Mouse (Mus musculus) embryonic facial prominence, embryonic 12.5 days (tissue): ENCODE measurements at regions not wholly inside any gene's neighbourhood (a gene's known extent, or its start where the extent isn't known, plus 50 kb on each side); places are given as distances from the start of the nearest gene placed in this dataset.
"Not testable (repeated sequence)": the region's sequence is repeated elsewhere in the genome, so short reads cannot be mapped to it uniquely, and the experiment has no call there.

Source experiments
- ATAC-seq: fragments of 200-750 bp; cut with Nextera tagmentation; 2 replicates; pipeline ENCODE4 v1.8.0; 2017; ENCODE audit not compliant: insufficient number of reproducible peaks, insufficient read depth, low FRiP score, low TSS enrichment
- H3K27ac ChIP-seq: fragments of 300-500 bp; sonication (generic); 2 replicates; pipeline ENCODE4 v1.5.1; 2016; ENCODE audit warnings: mild to moderate bottlenecking
- H3K27me3 ChIP-seq: fragments of 300-500 bp; sonication (generic); 2 replicates; pipeline ENCODE4 v1.6.1; 2016; ENCODE audit warnings: mild to moderate bottlenecking, moderate library complexity
- H3K36me3 ChIP-seq: fragments of 300-500 bp; sonication (generic); 2 replicates; pipeline ENCODE4 v1.6.1; 2016; ENCODE audit warnings: mild to moderate bottlenecking
- H3K4me1 ChIP-seq: fragments of 300-500 bp; sonication (generic); 2 replicates; pipeline ENCODE4 v1.6.1; 2016
- H3K4me2 ChIP-seq: fragments of 300-500 bp; sonication (generic); replicated peaks from 2 replicates; pipeline ENCODE4 v1.6.1; 2016; ENCODE audit warnings: mild to moderate bottlenecking, moderate library complexity
- H3K4me3 ChIP-seq: fragments of 300-500 bp; sonication (generic); 2 replicates; pipeline ENCODE4 v1.5.1; 2016; ENCODE audit warnings: mild to moderate bottlenecking
- H3K9ac ChIP-seq: fragments of 300-500 bp; sonication (generic); 2 replicates; pipeline ENCODE4 v1.6.1; 2016; ENCODE audit warnings: mild to moderate bottlenecking, moderate library complexity
- H3K9me3 ChIP-seq: fragments of 300-500 bp; sonication (generic); 2 replicates; pipeline ENCODE4 v1.6.1; 2016; ENCODE audit warnings: mild to moderate bottlenecking, moderate library complexity
- WGBS: fragments of 180-500 bp; shearing (Covaris S2); methylation state at CpG from one replicate; pipeline ENCODE4 v1.1.7; 2016; 5-methylcytosine and 5-hydroxymethylcytosine counted together

DNA sequence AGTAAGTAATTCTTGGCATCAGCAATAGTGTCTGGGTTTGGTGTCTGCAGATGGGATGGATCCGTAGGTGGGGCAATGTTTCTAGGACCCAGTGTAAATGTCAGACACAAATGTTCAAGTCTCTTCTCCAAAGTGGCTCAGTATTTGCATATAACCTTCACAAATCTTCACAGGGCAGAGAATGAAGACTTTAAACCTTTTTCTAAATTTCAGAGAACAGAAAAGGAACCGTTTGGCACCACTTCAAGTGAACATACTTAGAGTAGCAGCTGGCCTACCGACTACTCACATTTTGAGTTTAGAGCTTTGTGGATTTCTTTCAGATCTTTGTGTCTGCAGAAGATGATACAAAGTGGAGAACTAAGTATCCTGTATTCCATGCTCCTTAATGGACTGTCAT lies 1319.5 kb upstream of the Adam24 start:
- no peaks in the 10 kb centered on the region for H3K27me3 ChIP-seq
- H3K9ac ChIP-seq: no peak overlapping the region
- 86% methylated on average over 3 of the region's 3 CpGs for WGBS
- no peak overlapping the region for H3K4me3 ChIP-seq
- no peak for ATAC-seq
- H3K36me3 ChIP-seq: no peaks in the 10 kb centered on the region
- H3K9me3 ChIP-seq: no peaks in the 10 kb centered on the region
- no peaks in the 10 kb centered on the region for H3K4me1 ChIP-seq
- no peak overlapping the region for H3K4me2 ChIP-seq
- no peak overlapping the region for H3K27ac ChIP-seq

DNA sequence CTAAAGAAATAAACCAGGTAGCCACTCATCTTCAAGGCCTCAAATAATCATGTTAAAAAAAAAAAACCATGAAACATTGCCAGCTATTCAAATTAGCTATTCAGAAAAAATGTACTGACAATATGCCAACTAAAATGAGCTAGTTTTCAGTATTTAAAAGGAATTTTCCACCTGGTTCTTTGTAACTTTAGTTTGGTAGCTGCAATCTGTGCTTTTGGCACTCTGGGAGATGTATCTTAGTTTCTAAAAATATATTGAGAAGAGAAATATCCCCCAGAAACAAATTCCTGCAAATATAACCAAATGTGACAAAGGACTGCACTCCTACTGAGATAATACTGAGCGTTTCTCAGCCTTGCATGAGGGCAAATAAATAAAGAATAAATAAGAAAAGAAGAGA lies 1317.8 kb upstream of the Adam24 start:
- Histone ChIP-seq H3K27ac (no peak overlapping the region), H3K4me2 (no peak overlapping the region), H3K27me3 (no peaks in the 10 kb centered on the region), H3K9me3 (no peaks in the 10 kb centered on the region), H3K36me3 (no peaks in the 10 kb centered on the region), H3K4me1 (no peaks in the 10 kb centered on the region), H3K4me3 (no peak overlapping the region), H3K9ac (no peak overlapping the region)
- no peak for ATAC-seq
- 93% methylated on average over 1 of the region's 1 CpGs for WGBS

GRCm38 (mm10) chr8:39357865-39358264 lies 1317.0 kb upstream of the Adam24 start:
- Histone ChIP-seq H3K4me1 (no peaks in the 10 kb centered on the region), H3K36me3 (no peaks in the 10 kb centered on the region), H3K27ac (no peak overlapping the region), H3K4me2 (no peak overlapping the region), H3K9ac (no peak overlapping the region), H3K9me3 (no peaks in the 10 kb centered on the region), H3K4me3 (no peak overlapping the region), H3K27me3 (no peaks in the 10 kb centered on the region)
- 85% methylated on average over 3 of the region's 3 CpGs for WGBS
- no peak for ATAC-seq

DNA sequence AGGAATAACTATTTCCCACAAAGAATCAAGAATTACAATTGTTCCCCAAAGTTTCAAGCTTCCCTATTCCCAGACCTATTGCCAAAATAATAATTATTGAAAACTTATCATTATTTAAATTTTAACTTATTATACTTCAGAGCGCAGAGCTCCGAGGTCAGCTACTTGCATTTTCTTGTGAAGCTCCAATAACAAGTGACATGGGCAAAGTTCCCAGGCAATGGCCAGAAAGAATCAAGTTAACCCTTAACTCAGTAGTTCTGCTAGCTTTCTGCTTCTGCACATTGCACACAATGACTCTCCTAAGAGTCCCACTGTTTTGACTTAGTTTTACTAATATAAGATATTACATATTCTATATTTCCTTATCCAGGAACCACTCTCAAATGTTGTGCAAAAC lies 1308.5 kb upstream of the Adam24 start:
- H3K9ac ChIP-seq, H3K27me3 ChIP-seq, H3K36me3 ChIP-seq, H3K27ac ChIP-seq, H3K9me3 ChIP-seq, H3K4me1 ChIP-seq, H3K4me3 ChIP-seq, H3K4me2 ChIP-seq, ATAC-seq: not testable (repeated sequence)
- 71% methylated on average over 2 of the region's 2 CpGs for WGBS
